Mouse (Mus musculus) lung, postnatal 0 days (tissue): Measurements from ENCODE around the gene Ddn. TPM values are rescaled to one million over a fixed set of nuclear protein-coding genes. Genes with fewer than 3 reads are reported as not detected.

ENCODE experiments used
- ATAC-seq: fragments of 200-750 bp; cut with Nextera tagmentation; 2 replicates; pipeline ENCODE4 v1.8.0; 2017; ENCODE audit warnings: moderate library complexity
- DNase-seq: peaks from one replicate; pipeline ENCODE4 v3.0.0-alpha.2; 2016; ENCODE audit warnings: low spot score
- H3K27ac ChIP-seq: fragments of 300-500 bp; sonication (generic); 2 replicates; pipeline ENCODE4 v1.5.1; 2014; ENCODE audit warnings: antibody characterized with exemption, mild to moderate bottlenecking, low read length, mixed read lengths
- H3K27me3 ChIP-seq: fragments of 300-500 bp; sonication (generic); replicated peaks from 2 replicates; pipeline ENCODE4 v1.6.1; 2014; ENCODE audit warnings: low read length, mixed read lengths; ENCODE audit not compliant: insufficient read depth
- H3K36me3 ChIP-seq: fragments of 300-500 bp; sonication (generic); 2 replicates; pipeline ENCODE4 v1.6.1; 2014; ENCODE audit warnings: low read length, mixed read lengths; ENCODE audit not compliant: insufficient read depth
- H3K4me1 ChIP-seq: fragments of 300-500 bp; sonication (generic); 2 replicates; pipeline ENCODE4 v1.6.1; 2014; ENCODE audit warnings: antibody characterized with exemption, low read depth, low read length, mixed read lengths; ENCODE audit not compliant: insufficient read depth
- H3K4me2 ChIP-seq: fragments of 300-500 bp; sonication (generic); replicated peaks from 2 replicates; pipeline ENCODE4 v1.6.1; 2014; ENCODE audit warnings: low read depth, mild to moderate bottlenecking, low read length, moderate library complexity, mixed read lengths
- H3K4me3 ChIP-seq: fragments of 300-500 bp; sonication (generic); 2 replicates; pipeline ENCODE4 v1.5.1; 2014; ENCODE audit warnings: low read depth, low read length
- H3K9ac ChIP-seq: fragments of 300-500 bp; sonication (generic); replicated peaks from 2 replicates; pipeline ENCODE4 v1.6.1; 2014; ENCODE audit warnings: low read depth, mild to moderate bottlenecking
- H3K9me3 ChIP-seq: fragments of 300-500 bp; sonication (generic); 2 replicates; pipeline ENCODE4 v1.6.1; 2016; ENCODE audit warnings: low read length, mixed read lengths
- CTCF ChIP-seq: IDR thresholded peaks from 2 replicates; pipeline ENCODE4 v1.5.1; 2016; ENCODE audit warnings: antibody characterized with exemption, mild to moderate bottlenecking
- EP300 ChIP-seq: IDR thresholded peaks from 2 replicates; pipeline ENCODE4 v1.6.1; 2016; ENCODE audit warnings: antibody characterized with exemption, mild to moderate bottlenecking, control low read depth
- WGBS: fragments of 180-500 bp; shearing (Covaris S2); extraction: QIAGEN DNeasy Blood & Tissue Kit; methylation state at CpG from one replicate; pipeline ENCODE4 v1.1.7; 2014; 5-methylcytosine and 5-hydroxymethylcytosine counted together
- polyA plus RNA-seq: library from polyadenylated mRNA; unstranded; fragments of >200 nt; fragmentation: Nextera tagmentation; extraction: Ambion mirVana; gene quantifications from 2 replicates; pipeline ENCODE4 v1.2.1, GENCODE M21; 2015

The Ddn gene
- polyA plus RNA-seq, 1 experiment from 2014 or later: 0.04 TPM

GRCm38 (mm10) chr15:98804054-98804453, 5.2 kb downstream of the Ddn start:
- DNase-seq (peak; percentile 76), ATAC-seq (peak; percentile 15; the same call in 1 of the 2 replicates)
- Histone ChIP-seq H3K27me3 (peaks cover 96% of the 10 kb centered on the region), H3K4me2 (peak overlapping the region; percentile 32; the same call in 1 of the 2 replicates), H3K9me3 (no peaks in the 10 kb centered on the region), H3K9ac (no peak overlapping the region), H3K27ac (no peak overlapping the region), H3K4me1 (peaks cover 21% of the 10 kb centered on the region; the same call in 1 of the 2 replicates), H3K36me3 (no peaks in the 10 kb centered on the region), H3K4me3 (peak overlapping the region; percentile 3; the same call in 1 of the 2 replicates)
- TF ChIP-seq CTCF (peak; percentile 87), EP300 (no peak)
- WGBS: under 1% methylated on average over 32 of the region's 32 CpGs

GRCm38 (mm10) chr15:98802926-98803325, 6.4 kb downstream of the Ddn start:
- WGBS: 6% methylated on average over 8 of the region's 8 CpGs
- no peaks in the 10 kb centered on the region for H3K36me3 ChIP-seq
- no peak overlapping the region for H3K4me3 ChIP-seq
- no peak overlapping the region for H3K4me2 ChIP-seq
- no peaks in the 10 kb centered on the region for H3K9me3 ChIP-seq
- H3K27ac ChIP-seq: no peak overlapping the region
- no peak for DNase-seq
- H3K27me3 ChIP-seq: peaks cover 97% of the 10 kb centered on the region
- TF ChIP-seq CTCF (no peak), EP300 (no peak)
- no peak overlapping the region for H3K9ac ChIP-seq
- ATAC-seq: no peak
- H3K4me1 ChIP-seq: peaks cover 16% of the 10 kb centered on the region; the same call in 1 of the 2 replicates

- ATAC-seq: peak; percentile 53
- Histone ChIP-seq H3K27me3 (peaks cover 89% of the 10 kb centered on the region), H3K4me1 (no peaks in the 10 kb centered on the region), H3K27ac (no peak overlapping the region), H3K9ac (no peak overlapping the region), H3K9me3 (no peaks in the 10 kb centered on the region), H3K36me3 (no peaks in the 10 kb centered on the region), H3K4me2 (no peak overlapping the region), H3K4me3 (no peak overlapping the region)
- DNase-seq: peak; percentile 77
- 14% methylated on average over 12 of the region's 12 CpGs for WGBS
- TF ChIP-seq EP300: no peak
- peak; percentile 86 for TF ChIP-seq CTCF
These were observed 9.9 kb downstream of the Ddn start for GRCm38 (mm10) chr15:98799396-98799795.

GRCm38 (mm10) chr15:98798903-98799302, 10.4 kb downstream of the Ddn start:
- Histone ChIP-seq H3K27ac (no peak overlapping the region), H3K9me3 (no peaks in the 10 kb centered on the region), H3K4me2 (no peak overlapping the region), H3K9ac (no peak overlapping the region), H3K4me3 (no peak overlapping the region), H3K4me1 (no peaks in the 10 kb centered on the region), H3K27me3 (peaks cover 88% of the 10 kb centered on the region), H3K36me3 (no peaks in the 10 kb centered on the region)
- ATAC-seq (no peak), DNase-seq (no peak)
- 53% methylated on average over 3 of the region's 3 CpGs for WGBS
- TF ChIP-seq CTCF (no peak), EP300 (no peak)

GRCm38 (mm10) chr15:98797835-98798492, 11.3 kb downstream of the Ddn start:
- Histone ChIP-seq H3K4me3 (no peak overlapping the region), H3K27ac (no peak overlapping the region), H3K4me2 (no peak overlapping the region), H3K27me3 (peaks cover 88% of the 10 kb centered on the region), H3K9ac (no peak overlapping the region), H3K36me3 (no peaks in the 10 kb centered on the region), H3K9me3 (no peaks in the 10 kb centered on the region), H3K4me1 (peaks cover 4% of the 10 kb centered on the region; the same call in 1 of the 2 replicates)
- 8% methylated on average over 26 of the region's 28 CpGs for WGBS
- TF ChIP-seq EP300: no peak
- no peak for TF ChIP-seq CTCF
- DNase-seq: no peak
- ATAC-seq: no peak

- WGBS: 4% methylated on average over 13 of the region's 13 CpGs
- Histone ChIP-seq H3K36me3 (no peaks in the 10 kb centered on the region), H3K4me3 (no peak overlapping the region), H3K4me2 (no peak overlapping the region), H3K9ac (no peak overlapping the region), H3K27ac (no peak overlapping the region), H3K9me3 (no peaks in the 10 kb centered on the region), H3K4me1 (peaks cover 4% of the 10 kb centered on the region; the same call in 1 of the 2 replicates), H3K27me3 (peaks cover 88% of the 10 kb centered on the region)
- DNase-seq (no peak), ATAC-seq (no peak)
- no peak for TF ChIP-seq CTCF
- no peak for TF ChIP-seq EP300
These were observed 12.3 kb downstream of the Ddn start for GRCm38 (mm10) chr15:98796803-98797595.
